Mouse (Mus musculus): ENCODE data around the gene Shank2. TPM values are rescaled to one million over a fixed set of nuclear protein-coding genes. Genes with fewer than 3 reads are reported as not detected.

The Shank2 gene
- polyA plus RNA-seq, 1 experiment from 2014 or later: 7.4 TPM

DNA sequence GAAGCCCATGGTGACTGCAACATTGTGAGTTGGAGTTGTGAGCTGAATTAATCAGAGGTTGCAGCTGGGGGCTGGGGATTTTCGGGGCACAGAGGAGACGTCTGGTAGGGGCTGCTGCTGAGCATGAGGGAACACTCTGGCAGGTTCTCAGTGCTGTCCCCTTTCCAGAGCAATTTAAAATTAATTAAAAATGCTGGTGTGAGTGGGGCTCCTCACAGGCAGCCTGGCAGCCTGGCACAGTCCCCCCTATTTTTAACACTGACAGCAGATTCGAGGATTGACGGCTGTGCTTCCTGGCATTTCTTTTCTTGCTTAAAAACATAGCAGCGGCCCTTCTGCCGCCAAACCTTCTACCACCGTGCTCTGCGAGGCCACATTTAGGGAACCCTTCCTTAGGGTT, 157.8 kb downstream of the Shank2 start:
- ChIA-PET POLR2A (no interaction called here), CTCF (no interaction called here)
- DNase-seq (ENCODE audit: low read depth, low spot score): no peak
- in situ Hi-C loops (cut with MboI; ENCODE audit: low pct_unique_long_range_greater_than_20kb): no loop called here
- no peak for ATAC-seq
- no peaks in the 10 kb centered on the region for H3K27me3 ChIP-seq
- no peak for TF ChIP-seq CTCF (IDR thresholded peaks at IDR 0.05)

GRCm38 (mm10) chr7:144160066-144160465, 158.3 kb downstream of the Shank2 start:
- ATAC-seq: no peak
- CTCF ChIA-PET: no interaction called here
- no peak for DNase-seq (ENCODE audit: low read depth, low spot score)
- TF ChIP-seq CTCF (IDR thresholded peaks at IDR 0.05): no peak
- H3K27me3 ChIP-seq: no peaks in the 10 kb centered on the region
- POLR2A ChIA-PET: no interaction called here
- in situ Hi-C loops (cut with MboI; ENCODE audit: low pct_unique_long_range_greater_than_20kb): no loop called here

GRCm38 (mm10) chr7:144160646-144161249, 159.0 kb downstream of the Shank2 start:
- ChIA-PET CTCF (no interaction called here), POLR2A (no interaction called here)
- no peak for DNase-seq (ENCODE audit: low read depth, low spot score)
- H3K27me3 ChIP-seq: no peaks in the 10 kb centered on the region
- in situ Hi-C loops (cut with MboI; ENCODE audit: low pct_unique_long_range_greater_than_20kb): no loop called here
- no peak for TF ChIP-seq CTCF (IDR thresholded peaks at IDR 0.05)
- ATAC-seq: no peak

DNA sequence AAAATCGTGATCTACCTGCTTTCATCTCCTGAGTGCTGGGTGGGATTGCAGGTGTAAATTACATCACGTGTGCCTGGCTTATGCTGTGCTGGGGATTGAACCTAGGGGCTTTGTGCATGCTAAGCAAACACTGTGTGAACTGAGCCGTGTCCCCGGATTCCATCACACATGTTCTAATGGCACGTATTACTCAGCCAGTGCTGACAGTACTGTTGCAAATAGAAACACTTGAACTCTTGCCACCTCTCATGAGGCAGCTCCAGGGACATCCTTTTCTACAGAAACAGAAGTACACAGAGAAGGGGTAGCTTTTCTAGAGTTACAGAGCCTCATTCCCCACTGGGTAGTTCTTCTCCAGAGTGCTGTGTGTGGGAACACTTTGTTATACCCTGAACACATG, 168.5 kb downstream of the Shank2 start:
- DNase-seq (ENCODE audit: low read depth, low spot score) (no peak), ATAC-seq (no peak)
- CTCF ChIA-PET: no interaction called here
- in situ Hi-C loops (cut with MboI; ENCODE audit: low pct_unique_long_range_greater_than_20kb): no loop called here
- no peaks in the 10 kb centered on the region for H3K27me3 ChIP-seq
- no peak for TF ChIP-seq CTCF (IDR thresholded peaks at IDR 0.05)
- POLR2A ChIA-PET: no interaction called here

DNA sequence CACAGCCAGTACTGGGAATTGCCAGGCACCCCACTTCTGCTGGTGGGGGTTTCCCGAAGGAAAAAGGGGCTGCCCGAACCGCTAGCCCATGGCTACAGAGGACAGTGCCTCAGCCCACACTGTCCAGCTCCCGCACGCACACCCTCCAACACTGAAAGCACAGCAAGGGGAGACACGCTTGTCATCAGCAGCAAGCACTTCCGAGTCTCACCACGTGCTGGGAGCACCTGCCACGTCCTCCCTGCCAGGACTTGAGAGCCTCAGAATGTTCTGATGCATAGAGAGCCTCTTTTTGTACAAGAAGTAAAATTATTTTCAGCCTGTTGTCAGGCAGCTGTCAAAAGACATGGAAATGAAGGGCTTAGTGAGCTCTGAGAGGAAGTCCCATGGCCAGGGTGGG, 169.0 kb downstream of the Shank2 start:
- ChIA-PET CTCF (no interaction called here), POLR2A (no interaction called here)
- no peak for TF ChIP-seq CTCF (IDR thresholded peaks at IDR 0.05)
- ATAC-seq (no peak), DNase-seq (ENCODE audit: low read depth, low spot score) (no peak)
- H3K27me3 ChIP-seq: no peaks in the 10 kb centered on the region
- in situ Hi-C loops (cut with MboI; ENCODE audit: low pct_unique_long_range_greater_than_20kb): no loop called here

DNA sequence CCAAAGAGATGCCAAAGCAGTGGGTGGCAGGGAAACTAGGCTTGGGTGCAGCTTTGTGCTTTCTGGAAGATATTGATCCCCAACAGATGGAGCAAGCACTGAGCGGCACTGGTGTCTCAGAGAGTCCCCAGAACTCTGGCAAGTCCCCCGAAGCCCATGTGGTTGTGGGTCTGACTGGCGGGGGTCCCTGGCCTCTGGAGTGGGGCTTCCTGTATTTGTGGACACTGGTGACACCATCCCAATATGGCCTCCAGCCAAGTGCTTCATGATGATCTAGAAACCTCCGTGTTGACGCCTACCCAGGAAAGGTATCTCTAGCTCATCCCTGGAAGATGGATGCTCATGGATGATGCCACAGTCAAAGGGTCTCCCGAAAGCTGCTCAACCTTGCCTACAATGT, 172.1 kb downstream of the Shank2 start:
- ATAC-seq (no peak), DNase-seq (ENCODE audit: low read depth, low spot score) (no peak)
- ChIA-PET POLR2A (no interaction called here), CTCF (interaction anchor here (5.4 kb wide), 1 partner anchor 77 kb away, joined by 22 read pairs; no protein-coding TSS in a partner anchor)
- in situ Hi-C loops (cut with MboI; ENCODE audit: low pct_unique_long_range_greater_than_20kb): no loop called here
- H3K27me3 ChIP-seq: no peaks in the 10 kb centered on the region
- TF ChIP-seq CTCF (IDR thresholded peaks at IDR 0.05): no peak

DNA sequence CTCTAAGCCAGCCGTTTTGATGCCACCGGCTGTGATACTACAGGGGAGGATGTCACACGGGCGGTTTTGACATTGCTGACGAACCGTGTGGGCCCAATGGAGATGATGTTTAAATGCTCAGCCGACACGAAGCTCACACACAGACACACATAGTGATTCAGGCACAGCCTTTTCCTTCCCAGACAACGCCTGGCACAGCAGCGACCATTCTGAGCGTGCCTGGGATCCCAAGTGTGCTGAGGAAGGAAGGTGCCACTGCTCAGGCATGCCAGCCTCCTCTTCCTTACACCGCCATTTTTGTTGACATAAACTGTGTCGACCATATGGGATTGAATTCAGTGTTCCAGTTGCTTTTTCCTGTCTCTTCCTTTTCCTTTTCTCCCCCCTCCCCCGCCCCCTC, 172.6 kb downstream of the Shank2 start:
- ATAC-seq (no peak), DNase-seq (ENCODE audit: low read depth, low spot score) (no peak)
- no peak for TF ChIP-seq CTCF (IDR thresholded peaks at IDR 0.05)
- in situ Hi-C loops (cut with MboI; ENCODE audit: low pct_unique_long_range_greater_than_20kb): no loop called here
- POLR2A ChIA-PET: no interaction called here
- CTCF ChIA-PET: interaction anchor here (5.4 kb wide), 1 partner anchor 77 kb away, joined by 22 read pairs; no protein-coding TSS in a partner anchor
- H3K27me3 ChIP-seq: no peaks in the 10 kb centered on the region

GRCm38 (mm10) chr7:144175025-144175424, 173.3 kb downstream of the Shank2 start:
- ATAC-seq (no peak), DNase-seq (ENCODE audit: low read depth, low spot score) (no peak)
- no peak for TF ChIP-seq CTCF (IDR thresholded peaks at IDR 0.05)
- POLR2A ChIA-PET: no interaction called here
- no peaks in the 10 kb centered on the region for H3K27me3 ChIP-seq
- in situ Hi-C loops (cut with MboI; ENCODE audit: low pct_unique_long_range_greater_than_20kb): loop anchor here (5.0 kb wide), 1 partner anchor 78 kb away; no protein-coding TSS in a partner anchor
- CTCF ChIA-PET: interaction anchor here (5.4 kb wide), 1 partner anchor 78 kb away, joined by 22 read pairs; no protein-coding TSS in a partner anchor

DNA sequence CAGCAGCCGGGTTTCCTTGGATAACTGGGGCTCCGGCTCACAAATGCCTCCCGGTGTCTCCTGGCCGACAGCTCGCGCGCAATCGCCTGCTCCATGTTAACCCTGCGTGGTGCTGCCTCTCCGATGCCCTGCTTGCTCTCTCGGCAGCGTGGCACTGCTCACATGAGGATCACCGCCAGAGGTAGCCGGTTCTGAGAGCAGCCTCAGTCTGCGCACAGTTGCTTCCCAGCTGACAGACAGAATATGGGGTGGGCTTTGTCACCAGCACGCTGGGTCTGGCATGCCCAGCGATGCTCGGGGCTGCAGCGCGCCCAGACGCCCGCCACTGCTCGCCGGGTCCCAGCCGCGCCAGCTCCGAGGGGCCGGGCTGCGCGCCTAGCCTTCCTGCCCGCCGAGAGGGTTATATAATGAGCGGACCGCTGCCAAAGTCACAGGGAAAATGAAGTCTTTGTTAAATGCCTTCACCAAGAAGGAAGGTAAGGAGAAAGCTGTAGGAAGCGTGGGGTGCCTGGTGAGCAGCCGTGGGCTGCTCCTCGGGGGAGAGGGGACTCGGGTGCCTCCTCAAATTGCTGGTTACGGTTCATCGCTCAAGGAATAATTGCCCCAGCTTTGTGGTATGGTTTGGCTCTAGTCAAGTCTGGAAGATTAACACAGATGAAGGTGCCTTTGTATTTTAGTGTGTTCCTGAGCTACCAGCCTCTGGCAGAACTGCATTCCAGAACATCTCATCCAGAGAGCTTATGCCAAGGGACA, 173.9 kb downstream of the Shank2 start:
- TF ChIP-seq CTCF (IDR thresholded peaks at IDR 0.05): no peak
- DNase-seq (ENCODE audit: low read depth, low spot score) (peak; percentile 47), ATAC-seq (peak; percentile 24)
- in situ Hi-C loops (cut with MboI; ENCODE audit: low pct_unique_long_range_greater_than_20kb): loop anchor here (5.0 kb wide), 1 partner anchor 78 kb away; no protein-coding TSS in a partner anchor
- ChIA-PET CTCF (interaction anchor here (0.8 to 5.4 kb wide), 2 partner anchors 60 to 78 kb away, joined by 3 to 22 read pairs; no protein-coding TSS in a partner anchor), POLR2A (interaction anchor here (1.0 kb wide), 1 partner anchor 26 kb away, joined by 3 read pairs; no protein-coding TSS in a partner anchor)
- no peaks in the 10 kb centered on the region for H3K27me3 ChIP-seq

DNA sequence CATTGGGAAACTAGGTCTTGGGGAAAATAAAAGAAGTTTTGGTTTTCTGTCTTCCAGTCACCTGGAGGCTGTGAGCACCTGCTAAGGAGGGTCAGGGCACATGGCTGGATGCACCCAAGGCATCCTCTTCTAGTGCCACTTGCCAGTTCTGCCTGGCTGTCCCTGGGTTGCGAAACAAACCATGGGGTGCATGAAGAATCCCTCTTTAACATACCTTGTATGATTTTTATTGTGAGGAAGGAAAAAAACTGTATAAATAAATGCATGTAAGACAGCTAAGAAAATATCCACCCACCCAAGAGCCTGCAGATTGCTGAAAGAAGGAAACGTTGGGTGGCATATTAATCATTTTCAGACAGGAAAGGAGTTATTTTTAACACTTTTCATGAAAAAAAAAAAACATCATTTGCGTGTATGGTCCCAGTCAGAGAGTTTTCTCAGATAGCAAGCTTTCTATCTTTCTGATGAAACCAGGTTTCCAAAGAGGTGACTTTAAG, 174.6 kb downstream of the Shank2 start:
- ChIA-PET CTCF (interaction anchor here (0.8 to 5.4 kb wide), 2 partner anchors 61 to 79 kb away, joined by 3 to 22 read pairs; no protein-coding TSS in a partner anchor), POLR2A (interaction anchor here (1.0 kb wide), 1 partner anchor 26 kb away, joined by 3 read pairs; no protein-coding TSS in a partner anchor)
- ATAC-seq (no peak), DNase-seq (ENCODE audit: low read depth, low spot score) (no peak)
- in situ Hi-C loops (cut with MboI; ENCODE audit: low pct_unique_long_range_greater_than_20kb): loop anchor here (5.0 kb wide), 1 partner anchor 79 kb away; no protein-coding TSS in a partner anchor
- TF ChIP-seq CTCF (IDR thresholded peaks at IDR 0.05): no peak
- H3K27me3 ChIP-seq: no peaks in the 10 kb centered on the region

GRCm38 (mm10) chr7:144179436-144179835, 177.7 kb downstream of the Shank2 start:
- CTCF ChIA-PET: interaction anchor here (2.1 to 5.4 kb wide), 2 partner anchors 11 to 82 kb away, joined by 6 to 22 read pairs; no protein-coding TSS in a partner anchor
- no peak for TF ChIP-seq CTCF (IDR thresholded peaks at IDR 0.05)
- ATAC-seq (no peak), DNase-seq (ENCODE audit: low read depth, low spot score) (no peak)
- H3K27me3 ChIP-seq: no peaks in the 10 kb centered on the region
- in situ Hi-C loops (cut with MboI; ENCODE audit: low pct_unique_long_range_greater_than_20kb): loop anchor here (5.0 kb wide), 1 partner anchor 82 kb away; no protein-coding TSS in a partner anchor
- POLR2A ChIA-PET: no interaction called here

Data from Patski (cell line).